8 mouse cellular contexts compared by ENCODE assay signal in genomic region chr3:97524835-97525234, GRCm38 (mm10).
DNase-seq lines count a peak whose midpoint lies in the region; ATAC-seq and TF ChIP-seq lines count a peak whose summit lies in the region.

No protein-coding gene starts in this region.

- no peak overlapping the region for H3K4me3 ChIP-seq in heart, postnatal 0 days (ENCODE audit: low read depth, low read length)
- no peak overlapping the region for H3K4me3 ChIP-seq in heart, embryonic 11.5 days (ENCODE audit: low read depth, low read length)
- H3K4me3 ChIP-seq in midbrain, embryonic 13.5 days (replicated peaks), result no peak overlapping the region

- ATAC-seq in heart, postnatal 0 days (ENCODE audit: insufficient read depth, low read depth), result no peak
- ATAC-seq in heart, embryonic 11.5 days (replicated peaks; ENCODE audit: insufficient number of reproducible peaks, low FRiP score, low TSS enrichment), result no peak
- no peak for ATAC-seq in midbrain, embryonic 13.5 days

- H3K9ac ChIP-seq in heart, postnatal 0 days (replicated peaks; ENCODE audit: low read depth, low read length), result no peak overlapping the region
- no peak overlapping the region for H3K9ac ChIP-seq in heart, embryonic 11.5 days (ENCODE audit: low read depth, low read length)
- no peak overlapping the region for H3K9ac ChIP-seq in midbrain, embryonic 13.5 days (replicated peaks)

- 0 out of 2 replicates have a peak, but pooled peaks cover 6% of the 10 kb centered on the region for H3K9me3 ChIP-seq in heart, postnatal 0 days (replicated peaks; ENCODE audit: control insufficient read depth, low read length)
- no peaks in the 10 kb centered on the region for H3K9me3 ChIP-seq in heart, embryonic 11.5 days (replicated peaks; ENCODE audit: control insufficient read depth, low read length)
- no peaks in the 10 kb centered on the region for H3K9me3 ChIP-seq in midbrain, embryonic 13.5 days

- no peaks in the 10 kb centered on the region for H3K27me3 ChIP-seq in heart, postnatal 0 days (ENCODE audit: control insufficient read depth, insufficient read depth, low read length)
- no peaks in the 10 kb centered on the region for H3K27me3 ChIP-seq in heart, embryonic 11.5 days (ENCODE audit: control insufficient read depth, insufficient read depth, low read length)
- H3K27me3 ChIP-seq in midbrain, embryonic 13.5 days, result no peaks in the 10 kb centered on the region

- no peaks in the 10 kb centered on the region for H3K4me1 ChIP-seq in heart, postnatal 0 days (ENCODE audit: control insufficient read depth, insufficient read depth)
- no peaks in the 10 kb centered on the region for H3K4me1 ChIP-seq in heart, embryonic 11.5 days (ENCODE audit: control insufficient read depth, insufficient read depth, low read length)
- peaks cover 15% of the 10 kb centered on the region for H3K4me1 ChIP-seq in midbrain, embryonic 13.5 days (replicated peaks)

- 77% methylated on average over 5 of the region's 5 CpGs for WGBS in heart, postnatal 0 days
- 75% methylated on average over 5 of the region's 5 CpGs for WGBS in heart, embryonic 11.5 days (ENCODE audit: insufficient replicate concordance)
- 85% methylated on average over 5 of the region's 5 CpGs for WGBS in midbrain, embryonic 13.5 days

- H3K36me3 ChIP-seq in heart, postnatal 0 days (replicated peaks; ENCODE audit: control insufficient read depth, insufficient read depth, low read length), result no peaks in the 10 kb centered on the region
- no peaks in the 10 kb centered on the region; the same call in 1 of the 2 replicates for H3K36me3 ChIP-seq in heart, embryonic 11.5 days (ENCODE audit: control insufficient read depth, insufficient read depth, low read length)
- H3K36me3 ChIP-seq in midbrain, embryonic 13.5 days, result no peaks in the 10 kb centered on the region

- peak; percentile 23 for TF ChIP-seq CTCF in heart, postnatal 0 days (IDR thresholded peaks at IDR 0.05; ENCODE audit: low read depth)

- H3K4me2 ChIP-seq in heart, postnatal 0 days (ENCODE audit: low read depth, low read length), result no peak overlapping the region
- no peak overlapping the region for H3K4me2 ChIP-seq in heart, embryonic 11.5 days
- no peak overlapping the region for H3K4me2 ChIP-seq in midbrain, embryonic 13.5 days (replicated peaks)

- no peak overlapping the region for H3K27ac ChIP-seq in heart, postnatal 0 days (ENCODE audit: low read depth)
- no peak overlapping the region for H3K27ac ChIP-seq in heart, embryonic 11.5 days (ENCODE audit: low read depth, low read length)
- no peak overlapping the region for H3K27ac ChIP-seq in midbrain, embryonic 13.5 days

- no peak for TF ChIP-seq EP300 in heart, postnatal 0 days (IDR thresholded peaks at IDR 0.05; ENCODE audit: low read depth)

- DNase-seq in heart, postnatal 0 days (ENCODE audit: low spot score), result no peak
- DNase-seq in right cerebral cortex, postnatal 4 days, result peak; percentile 59
- no peak for DNase-seq in right cerebral cortex, adult 18-20 months
- DNase-seq in induced T-regulatory cell, adult 2 months (ENCODE audit: low read depth), result peak; percentile 37
- peak; percentile 50 for DNase-seq in thymus, postnatal 14 days
- DNase-seq in right cerebral cortex, postnatal 36 days (ENCODE audit: low spot score in 2 of 2), result no peak

Comparison
In these comparisons a context has a peak if more than half of its experiments do, and no peak if none do; other contexts are left out.
1. DNase-seq: peak in right cerebral cortex, postnatal 4 days (single experiment), induced T-regulatory cell, adult 2 months (single experiment) and thymus, postnatal 14 days (single experiment); none in heart, postnatal 0 days (single experiment), right cerebral cortex, adult 18-20 months (single experiment) and right cerebral cortex, postnatal 36 days (0 of 2).